Mouse (Mus musculus) spleen, adult 2 months (tissue): ENCODE measurements around the gene Hivep1. TPM values are rescaled to one million over a fixed set of nuclear protein-coding genes. Genes with fewer than 3 reads are reported as not detected.

Source experiments
- DNase-seq, 2 experiments: peaks; one replicate each; pipeline versions ENCODE4 v3.0.0 to v3.0.0-alpha.2; 2012 to 2021; ENCODE audit warnings: low spot score in 2 of 2, low read depth in 1 of 2
- H3K27ac ChIP-seq: fragments of 200-500 bp; 2 replicates; pipeline ENCODE4 v1.5.1; 2012; ENCODE audit warnings: low read length, inconsistent platforms; ENCODE audit not compliant: insufficient read depth
- H3K27me3 ChIP-seq: fragments of 200-500 bp; 2 replicates; pipeline ENCODE4 v1.6.1; 2012; ENCODE audit warnings: mild to moderate bottlenecking, moderate library complexity, low read length, inconsistent platforms; ENCODE audit not compliant: control insufficient read depth, insufficient read depth
- H3K36me3 ChIP-seq: fragments of 200-500 bp; 2 replicates; pipeline ENCODE4 v1.6.1; 2012; ENCODE audit warnings: mild to moderate bottlenecking, low read length, inconsistent platforms; ENCODE audit not compliant: control insufficient read depth, insufficient read depth
- H3K4me1 ChIP-seq: fragments of 200-500 bp; 2 replicates; pipeline ENCODE4 v1.6.1; 2011; ENCODE audit warnings: inconsistent platforms; ENCODE audit not compliant: control insufficient read depth, insufficient read depth, insufficient read length
- H3K4me3 ChIP-seq: fragments of 200-500 bp; 2 replicates; pipeline ENCODE4 v1.5.1; 2011; ENCODE audit warnings: mild to moderate bottlenecking, inconsistent platforms; ENCODE audit not compliant: insufficient read depth, insufficient read length; ENCODE audit errors: extremely low read depth
- CTCF ChIP-seq: fragments of 200-500 bp; IDR thresholded peaks from 2 replicates; pipeline ENCODE4 v1.5.1; 2011; ENCODE audit warnings: mild to moderate bottlenecking, inconsistent platforms; ENCODE audit not compliant: insufficient read depth, insufficient read length, insufficient replicate concordance; ENCODE audit errors: extremely low read depth
- POLR2A ChIP-seq: fragments of 200-500 bp; IDR thresholded peaks from 2 replicates; pipeline ENCODE4 v1.6.1; 2011; ENCODE audit warnings: low read depth, low read length, inconsistent platforms
- WGBS: fragments of 180-500 bp; shearing (Covaris S2); methylation state at CpG from one replicate; pipeline ENCODE4 v1.1.7; 2018; 5-methylcytosine and 5-hydroxymethylcytosine counted together
- polyA plus RNA-seq: library from polyadenylated mRNA; depleted of rRNA; stranded (reverse); fragments of >200 nt; gene quantifications from 2 replicates; pipeline ENCODE4 v1.2.3, GENCODE M21; 2012

Hivep1 gene
- polyA plus RNA-seq, 1 experiment = 22.5 TPM

- H3K36me3 ChIP-seq = no peaks in the 10 kb centered on the region
- H3K27ac ChIP-seq = no peak overlapping the region
- TF ChIP-seq CTCF (no peak), POLR2A (no peak)
- H3K27me3 ChIP-seq = no peaks in the 10 kb centered on the region
- DNase-seq = no peak
- H3K4me1 ChIP-seq = peaks cover 23% of the 10 kb centered on the region; the same call in 1 of the 2 replicates
- WGBS = 96% methylated on average over 1 of the region's 1 CpGs
- no peak overlapping the region for H3K4me3 ChIP-seq
These were observed 46.7 kb downstream of the Hivep1 start for GRCm38 (mm10) chr13:42098522-42098921.

GRCm38 (mm10) chr13:42099523-42099922, 47.7 kb downstream of the Hivep1 start:
- Histone ChIP-seq H3K27me3 (no peaks in the 10 kb centered on the region), H3K27ac (no peak overlapping the region), H3K4me3 (no peak overlapping the region), H3K36me3 (no peaks in the 10 kb centered on the region), H3K4me1 (peaks cover 22% of the 10 kb centered on the region; the same call in 1 of the 2 replicates)
- no peak for DNase-seq
- no peak for TF ChIP-seq CTCF
- TF ChIP-seq POLR2A = no peak
- WGBS = 83% methylated on average over 4 of the region's 4 CpGs

- no peak for DNase-seq
- Histone ChIP-seq H3K36me3 (no peaks in the 10 kb centered on the region), H3K4me1 (peaks cover 13% of the 10 kb centered on the region; the same call in 1 of the 2 replicates), H3K27ac (peak overlapping the region; percentile 16), H3K27me3 (no peaks in the 10 kb centered on the region), H3K4me3 (no peak overlapping the region)
- 34% methylated on average over 13 of the region's 13 CpGs for WGBS
- TF ChIP-seq POLR2A = no peak
- no peak for TF ChIP-seq CTCF
These were observed 49.8 kb downstream of the Hivep1 start for GRCm38 (mm10) chr13:42101440-42102190.

GRCm38 (mm10) chr13:42102980-42103379, 51.2 kb downstream of the Hivep1 start:
- TF ChIP-seq CTCF (no peak), POLR2A (no peak)
- Histone ChIP-seq H3K4me1 (peaks cover 13% of the 10 kb centered on the region; the same call in 1 of the 2 replicates), H3K36me3 (no peaks in the 10 kb centered on the region), H3K27ac (peak overlapping the region; percentile 14), H3K4me3 (peak overlapping the region; percentile 40), H3K27me3 (no peaks in the 10 kb centered on the region)
- 8% methylated on average over 8 of the region's 8 CpGs for WGBS
- peak; percentile 60 for DNase-seq

GRCm38 (mm10) chr13:42103486-42104166, 51.8 kb downstream of the Hivep1 start:
- Histone ChIP-seq H3K36me3 (no peaks in the 10 kb centered on the region), H3K4me1 (peaks cover 16% of the 10 kb centered on the region; the same call in 1 of the 2 replicates), H3K27me3 (no peaks in the 10 kb centered on the region), H3K27ac (peak overlapping the region; percentile 73), H3K4me3 (peak overlapping the region; percentile 70)
- no peak for TF ChIP-seq POLR2A
- no peak for TF ChIP-seq CTCF
- 4% methylated on average over 11 of the region's 11 CpGs for WGBS
- no peak for DNase-seq

GRCm38 (mm10) chr13:42104371-42104770, 52.5 kb downstream of the Hivep1 start:
- no peak for DNase-seq
- WGBS = 44% methylated on average over 3 of the region's 3 CpGs
- no peak for TF ChIP-seq CTCF
- TF ChIP-seq POLR2A = no peak
- Histone ChIP-seq H3K27me3 (no peaks in the 10 kb centered on the region), H3K27ac (no peak overlapping the region), H3K36me3 (no peaks in the 10 kb centered on the region), H3K4me1 (peaks cover 16% of the 10 kb centered on the region; the same call in 1 of the 2 replicates), H3K4me3 (no peak overlapping the region)
